Mouse (Mus musculus): ENCODE data around the gene Atpaf1. TPM values are rescaled to one million over a fixed set of nuclear protein-coding genes. Genes with fewer than 3 reads are reported as not detected.

Gene Atpaf1
- polyA plus RNA-seq, 1 experiment from 2014 or later: 16.4 TPM

- H3K36me3 ChIP-seq (replicated peaks): peaks cover 41% of the 10 kb centered on the region
- WGBS (ENCODE audit: insufficient replicate concordance): 39% methylated on average over 5 of the region's 5 CpGs
- no peaks in the 10 kb centered on the region for H3K9me3 ChIP-seq (replicated peaks)
- peaks cover 61% of the 10 kb centered on the region for H3K4me1 ChIP-seq (replicated peaks)
- H3K27me3 ChIP-seq: no peaks in the 10 kb centered on the region
- H3K4me2 ChIP-seq: peak overlapping the region; percentile 16; the same call in 1 of the 2 replicates
- no peak for ATAC-seq (ENCODE audit: insufficient read depth)
- H3K4me3 ChIP-seq (replicated peaks): no peak overlapping the region
- H3K27ac ChIP-seq (replicated peaks): no peak overlapping the region
- H3K9ac ChIP-seq: no peak overlapping the region
Observed at GRCm38 (mm10) chr4:115830491-115830890, 45.9 kb downstream of the Atpaf1 start.

- H3K36me3 ChIP-seq (replicated peaks): peaks cover 44% of the 10 kb centered on the region
- H3K9ac ChIP-seq: no peak overlapping the region
- H3K9me3 ChIP-seq (replicated peaks): no peaks in the 10 kb centered on the region
- ATAC-seq (ENCODE audit: insufficient read depth): no peak
- no peak overlapping the region for H3K4me3 ChIP-seq (replicated peaks)
- no peak overlapping the region for H3K27ac ChIP-seq (replicated peaks)
- H3K4me2 ChIP-seq: no peak overlapping the region
- H3K27me3 ChIP-seq: no peaks in the 10 kb centered on the region
- WGBS (ENCODE audit: insufficient replicate concordance): 91% methylated on average over 22 of the region's 22 CpGs
- peaks cover 64% of the 10 kb centered on the region for H3K4me1 ChIP-seq (replicated peaks)
Observed at GRCm38 (mm10) chr4:115831221-115831620, 46.6 kb downstream of the Atpaf1 start.

- Histone ChIP-seq H3K27me3 (no peaks in the 10 kb centered on the region), H3K4me3 (replicated peaks) (no peak overlapping the region), H3K9me3 (replicated peaks) (no peaks in the 10 kb centered on the region), H3K4me1 (replicated peaks) (peaks cover 63% of the 10 kb centered on the region), H3K36me3 (replicated peaks) (peaks cover 44% of the 10 kb centered on the region), H3K9ac (no peak overlapping the region), H3K27ac (replicated peaks) (no peak overlapping the region), H3K4me2 (no peak overlapping the region)
- 57% methylated on average over 2 of the region's 2 CpGs for WGBS (ENCODE audit: insufficient replicate concordance)
- ATAC-seq (ENCODE audit: insufficient read depth): no peak
Observed at GRCm38 (mm10) chr4:115832040-115832439, 47.4 kb downstream of the Atpaf1 start.

GRCm38 (mm10) chr4:115835576-115835975 is 51.0 kb downstream of the Atpaf1 start:
- no peak overlapping the region for H3K4me3 ChIP-seq (replicated peaks)
- no peak overlapping the region for H3K9ac ChIP-seq
- peaks cover 46% of the 10 kb centered on the region for H3K36me3 ChIP-seq (replicated peaks)
- 62% methylated on average over 2 of the region's 2 CpGs for WGBS (ENCODE audit: insufficient replicate concordance)
- H3K9me3 ChIP-seq (replicated peaks): no peaks in the 10 kb centered on the region
- H3K4me1 ChIP-seq (replicated peaks): peaks cover 54% of the 10 kb centered on the region
- H3K27me3 ChIP-seq: no peaks in the 10 kb centered on the region
- no peak overlapping the region for H3K27ac ChIP-seq (replicated peaks)
- H3K4me2 ChIP-seq: no peak overlapping the region
- no peak for ATAC-seq (ENCODE audit: insufficient read depth)

- Histone ChIP-seq H3K9ac (peak overlapping the region; percentile 91; the same call in 1 of the 2 replicates), H3K4me3 (replicated peaks) (peak overlapping the region; percentile 85), H3K36me3 (replicated peaks) (peaks cover 46% of the 10 kb centered on the region), H3K27ac (replicated peaks) (peak overlapping the region; percentile 83; the same call in 1 of the 2 replicates), H3K4me1 (replicated peaks) (peaks cover 51% of the 10 kb centered on the region), H3K27me3 (no peaks in the 10 kb centered on the region), H3K4me2 (peak overlapping the region; percentile 81), H3K9me3 (replicated peaks) (no peaks in the 10 kb centered on the region)
- WGBS (ENCODE audit: insufficient replicate concordance): 23% methylated on average over 4 of the region's 4 CpGs
- no peak for ATAC-seq (ENCODE audit: insufficient read depth)
Observed at GRCm38 (mm10) chr4:115838196-115838595, 53.6 kb downstream of the Atpaf1 start.

GRCm38 (mm10) chr4:115838696-115839641 is 54.4 kb downstream of the Atpaf1 start, which contains the start of gene Mknk1:
TSS of gene Mknk1 (plus strand) at chr4:115839198.
- Histone ChIP-seq H3K9me3 (replicated peaks) (no peaks in the 10 kb centered on the region), H3K27ac (replicated peaks) (peak within 1 kb of the TSS; percentile 83), H3K9ac (peak within 1 kb of the TSS; percentile 91), H3K4me2 (peak within 1 kb of the TSS; percentile 81), H3K36me3 (replicated peaks) (peaks cover 45% of the 10 kb centered on the region), H3K4me3 (replicated peaks) (peak within 1 kb of the TSS; percentile 85), H3K4me1 (replicated peaks) (peaks cover 59% of the 10 kb centered on the region), H3K27me3 (no peaks in the 10 kb centered on the region)
- ATAC-seq (ENCODE audit: insufficient read depth): peak; percentile 94
- WGBS (ENCODE audit: insufficient replicate concordance): under 1% methylated on average over 51 of the region's 51 CpGs

GRCm38 (mm10) chr4:115839956-115840355 is 55.3 kb downstream of the Atpaf1 start:
- peaks cover 44% of the 10 kb centered on the region for H3K36me3 ChIP-seq (replicated peaks)
- no peaks in the 10 kb centered on the region for H3K9me3 ChIP-seq (replicated peaks)
- peak overlapping the region; percentile 81 for H3K4me2 ChIP-seq
- 43% methylated on average over 4 of the region's 4 CpGs for WGBS (ENCODE audit: insufficient replicate concordance)
- H3K27me3 ChIP-seq: no peaks in the 10 kb centered on the region
- ATAC-seq (ENCODE audit: insufficient read depth): no peak
- peak overlapping the region; percentile 83 for H3K27ac ChIP-seq (replicated peaks)
- peak overlapping the region; percentile 91 for H3K9ac ChIP-seq
- peak overlapping the region; percentile 85 for H3K4me3 ChIP-seq (replicated peaks)
- peaks cover 63% of the 10 kb centered on the region for H3K4me1 ChIP-seq (replicated peaks)

- H3K27ac ChIP-seq (replicated peaks): no peak overlapping the region; the same call in 1 of the 2 replicates
- peaks cover 38% of the 10 kb centered on the region for H3K36me3 ChIP-seq (replicated peaks)
- peaks cover 65% of the 10 kb centered on the region for H3K4me1 ChIP-seq (replicated peaks)
- H3K4me2 ChIP-seq: peak overlapping the region; percentile 81
- H3K9me3 ChIP-seq (replicated peaks): no peaks in the 10 kb centered on the region
- peak overlapping the region; percentile 85 for H3K4me3 ChIP-seq (replicated peaks)
- peak overlapping the region; percentile 27; the same call in 1 of the 2 replicates for H3K9ac ChIP-seq
- 83% methylated on average over 4 of the region's 4 CpGs for WGBS (ENCODE audit: insufficient replicate concordance)
- ATAC-seq (ENCODE audit: insufficient read depth): no peak
- H3K27me3 ChIP-seq: no peaks in the 10 kb centered on the region
Observed at GRCm38 (mm10) chr4:115840842-115841241, 56.2 kb downstream of the Atpaf1 start.

- H3K9me3 ChIP-seq (replicated peaks): no peaks in the 10 kb centered on the region
- ATAC-seq (ENCODE audit: insufficient read depth): no peak
- peaks cover 66% of the 10 kb centered on the region for H3K36me3 ChIP-seq (replicated peaks)
- H3K4me3 ChIP-seq (replicated peaks): no peak overlapping the region
- H3K4me2 ChIP-seq: 0 out of 2 replicates have a peak overlapping the region, but pooled peaks have one; percentile 11
- 57% methylated on average over 2 of the region's 2 CpGs for WGBS (ENCODE audit: insufficient replicate concordance)
- H3K27me3 ChIP-seq: no peaks in the 10 kb centered on the region
- H3K4me1 ChIP-seq (replicated peaks): peaks cover 84% of the 10 kb centered on the region
- no peak overlapping the region for H3K9ac ChIP-seq
- peak overlapping the region; percentile 97 for H3K27ac ChIP-seq (replicated peaks)
Observed at GRCm38 (mm10) chr4:115846656-115847055, 62.0 kb downstream of the Atpaf1 start.

- Histone ChIP-seq H3K4me1 (replicated peaks) (peaks cover 87% of the 10 kb centered on the region), H3K4me3 (replicated peaks) (0 out of 2 replicates have a peak overlapping the region, but pooled peaks have one; percentile 9), H3K4me2 (peak overlapping the region; percentile 73), H3K27me3 (no peaks in the 10 kb centered on the region), H3K9me3 (replicated peaks) (no peaks in the 10 kb centered on the region), H3K9ac (peak overlapping the region; percentile 60), H3K36me3 (replicated peaks) (peaks cover 66% of the 10 kb centered on the region), H3K27ac (replicated peaks) (peak overlapping the region; percentile 97)
- no peak for ATAC-seq (ENCODE audit: insufficient read depth)
- 19% methylated on average over 5 of the region's 5 CpGs for WGBS (ENCODE audit: insufficient replicate concordance)
Observed at GRCm38 (mm10) chr4:115847377-115847776, 62.8 kb downstream of the Atpaf1 start.

- no peaks in the 10 kb centered on the region for H3K27me3 ChIP-seq
- H3K36me3 ChIP-seq (replicated peaks): peaks cover 69% of the 10 kb centered on the region
- WGBS (ENCODE audit: insufficient replicate concordance): 21% methylated on average over 1 of the region's 1 CpGs
- peak overlapping the region; percentile 9; the same call in 1 of the 2 replicates for H3K4me3 ChIP-seq (replicated peaks)
- peak; percentile 5; the same call in 1 of the 2 replicates for ATAC-seq (ENCODE audit: insufficient read depth)
- H3K27ac ChIP-seq (replicated peaks): peak overlapping the region; percentile 97
- peak overlapping the region; percentile 73 for H3K4me2 ChIP-seq
- H3K9ac ChIP-seq: peak overlapping the region; percentile 60; the same call in 1 of the 2 replicates
- H3K9me3 ChIP-seq (replicated peaks): no peaks in the 10 kb centered on the region
- H3K4me1 ChIP-seq (replicated peaks): peaks cover 84% of the 10 kb centered on the region
Observed at GRCm38 (mm10) chr4:115848083-115848482, 63.5 kb downstream of the Atpaf1 start.

Measured in liver, embryonic 15.5 days (tissue).